Mouse (Mus musculus): ENCODE measurements at regions not wholly inside any gene's neighbourhood (a gene's known extent, or its start where the extent isn't known, plus 50 kb on each side); places are given as distances from the start of the nearest gene placed in this dataset.

DNA sequence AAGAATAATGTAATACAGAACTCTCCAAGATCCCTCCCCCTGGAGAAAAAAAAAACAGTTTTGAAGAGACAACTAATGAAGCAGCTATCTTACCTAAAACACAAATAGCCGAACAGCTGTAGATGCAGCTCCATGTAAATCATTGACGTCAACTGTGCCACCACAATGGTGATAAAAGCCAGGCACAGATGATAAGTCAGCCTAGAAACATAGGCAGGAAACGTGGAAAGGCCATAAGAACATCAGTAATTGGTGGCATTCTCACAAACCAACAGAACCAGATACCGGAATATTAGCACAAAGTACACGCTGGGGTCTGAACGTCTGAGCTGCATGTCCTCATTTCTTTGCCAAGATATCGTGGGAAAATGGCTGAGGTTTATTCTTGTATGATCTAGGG, 51.2 kb upstream of the Gm45716 start:
- CTCF ChIA-PET: no interaction called here

All from spleen, embryonic (tissue).